Mouse (Mus musculus) CH12.LX (cell line): ENCODE results near the gene Hoxb3. TPM values are rescaled to one million over a fixed set of nuclear protein-coding genes. Genes with fewer than 3 reads are reported as not detected.

ENCODE experiments used
- DNase-seq: peaks from one replicate; pipeline ENCODE4 v3.0.0-alpha.2; 2013; ENCODE audit errors: extremely low read depth
- H3K27ac ChIP-seq: 2 replicates; pipeline ENCODE4 v1.5.1; 2012; ENCODE audit warnings: low read depth, mild to moderate bottlenecking, control low read depth, moderate library complexity; ENCODE audit not compliant: insufficient read depth
- H3K27me3 ChIP-seq: replicated peaks from 2 replicates; pipeline ENCODE3; 2012; ENCODE audit warnings: inconsistent platforms
- H3K36me3 ChIP-seq, 2 experiments: replicated peaks in 1 of 2; 2 replicates each; pipeline versions ENCODE3 to v1.6.1; 2012; ENCODE audit warnings: inconsistent platforms in 1 of 2, low read length in 1 of 2, mild to moderate bottlenecking in 1 of 2, mixed read lengths in 1 of 2, moderate library complexity in 1 of 2; ENCODE audit not compliant: control insufficient read depth in 1 of 2, insufficient read depth in 1 of 2
- H3K4me1 ChIP-seq, 2 experiments: 2 replicates each; pipeline ENCODE4 v1.6.1; 2012; ENCODE audit warnings: inconsistent platforms in 1 of 2, moderate library complexity in 1 of 2; ENCODE audit not compliant: insufficient read depth in 2 of 2, control insufficient read depth in 1 of 2
- H3K4me2 ChIP-seq: 2 replicates; pipeline ENCODE4 v1.6.1; 2012; ENCODE audit warnings: low read depth, mild to moderate bottlenecking, control low read depth; ENCODE audit not compliant: poor library complexity, insufficient read depth, severe bottlenecking
- H3K4me3 ChIP-seq, 3 experiments: fragments of 150-350 bp in 1 of 3; sonication (generic) in 1 of 3; replicated peaks in 1 of 3; 2 replicates each; pipeline versions ENCODE3 to v1.5.1; 2011 to 2012; ENCODE audit warnings: low read depth in 2 of 3, low read length in 2 of 3, mild to moderate bottlenecking in 2 of 3, moderate library complexity in 2 of 3, control low read depth in 1 of 3, improper control_type of control experiment in 1 of 3, inconsistent platforms in 1 of 3, mixed read lengths in 1 of 3; ENCODE audit not compliant: poor library complexity in 1 of 3
- H3K79me2 ChIP-seq: replicated peaks from 2 replicates; pipeline ENCODE4 v1.6.1; 2012; ENCODE audit warnings: mild to moderate bottlenecking, moderate library complexity; ENCODE audit not compliant: control insufficient read depth, poor library complexity, insufficient read depth, severe bottlenecking; ENCODE audit errors: extremely low read depth
- H3K9ac ChIP-seq: 2 replicates; pipeline ENCODE4 v1.6.1; 2012; ENCODE audit warnings: low read depth, mild to moderate bottlenecking, control low read depth, moderate library complexity; ENCODE audit not compliant: insufficient read depth
- H3K9me3 ChIP-seq: replicated peaks from 2 replicates; pipeline ENCODE3; 2012; ENCODE audit warnings: low read length, inconsistent platforms, mixed read lengths
- ELF1 ChIP-seq: IDR thresholded peaks from 2 replicates; pipeline ENCODE4 v1.6.1; 2014; ENCODE audit warnings: low read depth, mild to moderate bottlenecking, inconsistent platforms, low read length, improper control_type of control experiment
- ETS1 ChIP-seq: conservative IDR thresholded peaks from 2 replicates; pipeline ENCODE4 v1.6.1; 2012; ENCODE audit warnings: low read depth, mild to moderate bottlenecking, inconsistent platforms, low read length, improper control_type of control experiment, moderate library complexity
- GABPA ChIP-seq: IDR thresholded peaks from 2 replicates; pipeline ENCODE4 v1.6.1; 2012; ENCODE audit warnings: low read depth, low read length, improper control_type of control experiment, inconsistent platforms; ENCODE audit not compliant: insufficient replicate concordance
- HCFC1 ChIP-seq: IDR thresholded peaks from 2 replicates; pipeline ENCODE4 v1.6.1; 2012; ENCODE audit warnings: low read depth, mild to moderate bottlenecking, inconsistent platforms, low read length, improper control_type of control experiment
- JUN ChIP-seq: IDR thresholded peaks from 2 replicates; pipeline ENCODE4 v1.6.1; 2011; ENCODE audit warnings: low read depth, mild to moderate bottlenecking, low read length, improper control_type of control experiment, moderate library complexity; ENCODE audit not compliant: insufficient read depth
- JUND ChIP-seq: conservative IDR thresholded peaks from 2 replicates; pipeline ENCODE4 v1.6.1; 2011; ENCODE audit warnings: low read depth, low read length, improper control_type of control experiment
- MAZ ChIP-seq: IDR thresholded peaks from 2 replicates; pipeline ENCODE4 v1.6.1; 2012; ENCODE audit warnings: low read depth, mild to moderate bottlenecking, inconsistent platforms, low read length, improper control_type of control experiment, moderate library complexity
- NELFE ChIP-seq: IDR thresholded peaks from 2 replicates; pipeline ENCODE4 v1.6.1; 2011; ENCODE audit warnings: low read depth, low read length, improper control_type of control experiment
- RAD21 ChIP-seq: IDR thresholded peaks from 2 replicates; pipeline ENCODE4 v1.6.1; 2011; ENCODE audit warnings: low read depth, mild to moderate bottlenecking, low read length, improper control_type of control experiment, moderate library complexity
- RCOR1 ChIP-seq: conservative IDR thresholded peaks from 2 replicates; pipeline ENCODE4 v1.6.1; 2012; ENCODE audit warnings: low read depth, mild to moderate bottlenecking, inconsistent platforms, low read length, improper control_type of control experiment
- SIN3A ChIP-seq: IDR thresholded peaks from 2 replicates; pipeline ENCODE4 v1.6.1; 2012; ENCODE audit warnings: low read length, improper control_type of control experiment, inconsistent platforms
- SMC3 ChIP-seq: IDR thresholded peaks from 2 replicates; pipeline ENCODE4 v1.6.1; 2011; ENCODE audit warnings: low read depth, low read length, improper control_type of control experiment
- USF1 ChIP-seq: IDR thresholded peaks from 2 replicates; pipeline ENCODE4 v1.6.1; 2014; ENCODE audit warnings: low read depth, mild to moderate bottlenecking, inconsistent platforms, low read length, improper control_type of control experiment
- USF2 ChIP-seq: conservative IDR thresholded peaks from 2 replicates; pipeline ENCODE4 v1.6.1; 2011; ENCODE audit warnings: low read depth, low read length, improper control_type of control experiment
- ZKSCAN1 ChIP-seq: IDR thresholded peaks from 2 replicates; pipeline ENCODE4 v1.6.1; 2012; ENCODE audit warnings: low read depth, inconsistent platforms, low read length, improper control_type of control experiment, borderline replicate concordance
- ZMIZ1 ChIP-seq: IDR thresholded peaks from 2 replicates; pipeline ENCODE4 v1.6.1; 2012; ENCODE audit warnings: low read depth, mild to moderate bottlenecking, inconsistent platforms, low read length, improper control_type of control experiment
- ZNF384 ChIP-seq: IDR thresholded peaks from 2 replicates; pipeline ENCODE4 v1.6.1; 2012; ENCODE audit warnings: low read depth, low read length, improper control_type of control experiment, inconsistent platforms
- dilution Hi-C: fragments of 300-500 bp; cut with MboI; formaldehyde crosslinking; loops from 2 replicates; pipeline ENCODE4 v1.14.3; 2020; ENCODE audit warnings: low sequenced_read_pairs; ENCODE audit not compliant: extremely low pct_unique_long_range_greater_than_20kb, extremely low pct_ligation_motif_present
- in situ Hi-C: fragments of 300-500 bp; cut with MboI; formaldehyde crosslinking; loops from 3 replicates; pipeline ENCODE4 v1.14.3; 2019; ENCODE audit warnings: low sequenced_read_pairs, low pct_ligation_motif_present, low pct_unique_long_range_greater_than_20kb, mixed read lengths
- polyA plus RNA-seq: library from polyadenylated mRNA; unstranded; fragments of >175 nt; gene quantifications from 2 replicates; pipeline ENCODE4 v1.2.1, GENCODE M21; 2012; ENCODE audit warnings: low read depth; ENCODE audit not compliant: insufficient read length
- total RNA-seq, 2 experiments: library from RNA; depleted of rRNA; stranded (reverse); fragments of 300-350 nt in 1 of 2; fragments of >200 nt in 1 of 2; gene quantifications; 2 replicates each; pipeline ENCODE4 v1.2.3; 2012 to 2014

Gene Hoxb3
- total and polyA plus RNA-seq, 3 experiments, result 0.07 to 0.29 (median 0.21) TPM

- Histone ChIP-seq H3K9me3 (no peaks in the 10 kb centered on the region), H3K4me1 (peaks cover 4 to 30% of the 10 kb centered on the region in 2 experiments; a peak in 2 of 4 replicates), H3K4me3 (no peak overlapping the region), H3K9ac (no peak overlapping the region), H3K27me3 (peaks cover 58% of the 10 kb centered on the region), H3K36me3 (no peaks in the 10 kb centered on the region), H3K27ac (no peak overlapping the region)
- dilution Hi-C loops (no loop called here), in situ Hi-C loops (loop anchor here (25.0 kb wide), 1 partner anchor 223 kb away; no protein-coding TSS in a partner anchor)
- DNase-seq, result no peak
- TF ChIP-seq USF2, result no peak
- no peak for TF ChIP-seq ETS1
- no peak for TF ChIP-seq GABPA
- no peak for TF ChIP-seq ZKSCAN1
- no peak for TF ChIP-seq HCFC1
- TF ChIP-seq JUN, result no peak
- no peak for TF ChIP-seq ELF1
- TF ChIP-seq NELFE, result no peak
- TF ChIP-seq RCOR1, result no peak
- TF ChIP-seq, all 38 proteins: peak for 0
- Histone ChIP-seq H3K79me2 (no peaks in the 10 kb centered on the region), H3K4me2 (no peak overlapping the region)
These were observed 9.2 kb upstream of the Hoxb3 start for GRCm38 (mm10) chr11:96313806-96314428.

DNA sequence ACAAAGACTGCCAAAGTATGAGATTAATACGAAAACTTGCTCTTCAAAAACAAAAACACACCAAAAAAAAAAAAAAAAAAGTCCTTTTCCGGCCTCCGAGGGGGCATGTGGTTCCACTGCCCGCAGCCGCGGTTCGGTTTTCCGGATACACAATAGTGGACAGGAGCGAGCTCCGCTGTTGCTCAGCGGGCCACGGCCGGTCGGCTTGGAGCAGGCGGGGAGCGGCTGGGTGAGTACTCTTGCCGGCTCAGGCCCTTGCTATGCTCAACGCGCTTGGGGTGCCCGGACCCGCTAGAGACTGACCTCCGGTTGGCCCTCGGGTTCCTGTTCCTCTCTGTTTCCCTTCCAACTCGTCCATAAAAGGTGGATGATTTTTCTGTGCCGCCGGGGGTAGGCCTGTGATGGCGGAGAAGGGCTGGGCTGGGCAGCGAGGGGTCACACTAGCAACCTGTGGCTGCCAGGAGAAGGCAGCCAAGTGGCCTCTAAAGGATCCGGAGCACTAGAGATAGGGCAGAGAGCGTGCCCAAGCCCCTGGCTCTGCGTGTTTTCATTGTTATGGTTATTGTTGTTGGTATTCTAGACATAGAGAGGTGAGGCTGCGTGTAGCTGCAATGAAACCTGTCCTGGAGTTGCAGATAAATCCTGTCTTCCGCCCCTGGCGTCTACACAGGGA is 8.3 kb upstream of the Hoxb3 start:
- no peak overlapping the region for H3K9ac ChIP-seq

DNA sequence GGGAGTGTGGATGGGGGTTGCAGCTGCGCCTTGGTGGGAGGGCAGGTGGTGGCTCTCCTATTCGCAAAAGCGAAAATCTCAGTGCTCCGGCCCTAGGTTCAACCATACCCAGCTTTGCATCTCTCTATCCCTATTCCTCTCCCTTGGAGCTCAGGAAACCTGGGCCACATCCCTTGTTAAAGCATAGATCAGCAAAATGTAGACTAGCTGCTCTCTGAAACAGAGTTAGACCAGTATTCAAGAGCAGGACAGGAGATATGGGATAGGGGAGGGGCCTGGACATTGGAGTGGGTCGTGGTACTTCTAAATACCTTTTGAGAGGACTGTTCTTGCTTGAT is 7.8 kb upstream of the Hoxb3 start:
- Histone ChIP-seq H3K4me1 (peaks cover 4 to 28% of the 10 kb centered on the region in 2 experiments; a peak in 2 of 4 replicates), H3K4me3 (no peak overlapping the region), H3K79me2 (no peaks in the 10 kb centered on the region), H3K9ac (no peak overlapping the region), H3K27ac (no peak overlapping the region), H3K4me2 (no peak overlapping the region), H3K36me3 (peaks cover 0 to 3% of the 10 kb centered on the region in 2 experiments), H3K9me3 (no peaks in the 10 kb centered on the region), H3K27me3 (peaks cover 45% of the 10 kb centered on the region)
- in situ Hi-C loops, result loop anchor here (25.0 kb wide), 1 partner anchor 222 kb away; no protein-coding TSS in a partner anchor
- no peak for DNase-seq
- dilution Hi-C loops, result no loop called here
- no peak for TF ChIP-seq SIN3A
- TF ChIP-seq ZNF384, result no peak
- TF ChIP-seq ZMIZ1, result no peak
- no peak for TF ChIP-seq SMC3
- no peak for TF ChIP-seq JUND
- TF ChIP-seq MAZ, result no peak
- TF ChIP-seq RAD21, result no peak
- no peak for TF ChIP-seq ETS1
- TF ChIP-seq USF1, result no peak

More for the DNA sequence above, 8.3 kb upstream of the Hoxb3 start:
- no peak for DNase-seq
- dilution Hi-C loops, result no loop called here
- in situ Hi-C loops, result loop anchor here (25.0 kb wide), 1 partner anchor 222 kb away; no protein-coding TSS in a partner anchor
- H3K4me1 ChIP-seq, result peaks cover 4 to 26% of the 10 kb centered on the region in 2 experiments; a peak in 2 of 4 replicates
- no peaks in the 10 kb centered on the region for H3K36me3 ChIP-seq
- no peak overlapping the region for H3K4me3 ChIP-seq
- H3K27me3 ChIP-seq, result peaks cover 49% of the 10 kb centered on the region
- H3K9me3 ChIP-seq, result no peaks in the 10 kb centered on the region
- H3K27ac ChIP-seq, result no peak overlapping the region
- no peaks in the 10 kb centered on the region for H3K79me2 ChIP-seq
- H3K4me2 ChIP-seq, result no peak overlapping the region
- TF ChIP-seq USF2, result no peak
